Mouse (Mus musculus) intestine, postnatal 0 days (tissue): ENCODE measurements around the gene Tcaf1. TPM values are rescaled to one million over a fixed set of nuclear protein-coding genes. Genes with fewer than 3 reads are reported as not detected.

Experiments used
- ATAC-seq: fragments of 200-750 bp; cut with Nextera tagmentation; 2 replicates; pipeline ENCODE4 v1.8.0; 2017; ENCODE audit warnings: mild to moderate bottlenecking, moderate TSS enrichment, moderate library complexity
- H3K27ac ChIP-seq: fragments of 300-500 bp; sonication (generic); 2 replicates; pipeline ENCODE4 v1.5.1; 2014; ENCODE audit warnings: mild to moderate bottlenecking, low read depth, low read length, moderate library complexity
- H3K27me3 ChIP-seq: fragments of 300-500 bp; sonication (generic); replicated peaks from 2 replicates; pipeline ENCODE4 v1.6.1; 2014; ENCODE audit warnings: low read length, mixed read lengths; ENCODE audit not compliant: control insufficient read depth, insufficient read depth
- H3K36me3 ChIP-seq: fragments of 300-500 bp; sonication (generic); 2 replicates; pipeline ENCODE4 v1.6.1; 2014; ENCODE audit warnings: mild to moderate bottlenecking, moderate library complexity; ENCODE audit not compliant: control insufficient read depth, insufficient read depth
- H3K4me1 ChIP-seq: fragments of 300-500 bp; sonication (generic); replicated peaks from 2 replicates; pipeline ENCODE4 v1.6.1; 2014; ENCODE audit warnings: antibody characterized with exemption, low read length, mixed read lengths; ENCODE audit not compliant: control insufficient read depth, insufficient read depth
- H3K4me2 ChIP-seq: fragments of 300-500 bp; sonication (generic); replicated peaks from 2 replicates; pipeline ENCODE4 v1.6.1; 2014; ENCODE audit warnings: low read depth, mild to moderate bottlenecking, moderate library complexity
- H3K4me3 ChIP-seq: fragments of 300-500 bp; sonication (generic); 2 replicates; pipeline ENCODE4 v1.5.1; 2014; ENCODE audit warnings: low read depth, low read length
- H3K9ac ChIP-seq: fragments of 300-500 bp; sonication (generic); 2 replicates; pipeline ENCODE4 v1.6.1; 2014; ENCODE audit warnings: mild to moderate bottlenecking, low read depth, low read length
- H3K9me3 ChIP-seq: fragments of 300-500 bp; sonication (generic); 2 replicates; pipeline ENCODE4 v1.6.1; 2016; ENCODE audit warnings: mixed run types; ENCODE audit not compliant: control insufficient read depth
- CTCF ChIP-seq: sonication (generic); IDR thresholded peaks from 2 replicates; pipeline ENCODE4 v1.5.1; 2016; ENCODE audit warnings: low read depth, mild to moderate bottlenecking, control low read depth, antibody characterized with exemption, moderate library complexity
- WGBS: fragments of 180-500 bp; shearing (Covaris S2); extraction: QIAGEN DNeasy Blood & Tissue Kit; methylation state at CpG from one replicate; pipeline ENCODE4 v1.1.7; 2014; 5-methylcytosine and 5-hydroxymethylcytosine counted together
- polyA plus RNA-seq: library from polyadenylated mRNA; unstranded; fragments of >200 nt; fragmentation: Nextera tagmentation; extraction: Ambion mirVana; gene quantifications from 2 replicates; pipeline ENCODE4 v1.2.1, GENCODE M21; 2015

The Tcaf1 gene
- polyA plus RNA-seq, 1 experiment from 2014 or later = 19.9 TPM

GRCm38 (mm10) chr6:42676011-42676410, 33.9 kb downstream of the Tcaf1 start:
- 93% methylated on average over 3 of the region's 3 CpGs for WGBS
- Histone ChIP-seq H3K27me3 (no peaks in the 10 kb centered on the region), H3K9ac (no peak overlapping the region), H3K27ac (no peak overlapping the region), H3K36me3 (peaks cover 50% of the 10 kb centered on the region), H3K4me1 (no peaks in the 10 kb centered on the region), H3K4me3 (no peak overlapping the region), H3K4me2 (no peak overlapping the region), H3K9me3 (no peaks in the 10 kb centered on the region)
- no peak for ATAC-seq
- no peak for TF ChIP-seq CTCF

- ATAC-seq = peak; percentile 56; the same call in 1 of the 2 replicates
- Histone ChIP-seq H3K36me3 (peaks cover 35% of the 10 kb centered on the region), H3K9me3 (no peaks in the 10 kb centered on the region), H3K4me1 (no peaks in the 10 kb centered on the region), H3K27ac (no peak overlapping the region), H3K4me3 (no peak overlapping the region), H3K9ac (no peak overlapping the region), H3K4me2 (no peak overlapping the region), H3K27me3 (no peaks in the 10 kb centered on the region)
- WGBS = 28% methylated on average over 1 of the region's 1 CpGs
- no peak for TF ChIP-seq CTCF
Measured at GRCm38 (mm10) chr6:42671767-42672166, 38.1 kb downstream of the Tcaf1 start.

- H3K4me1 ChIP-seq = no peaks in the 10 kb centered on the region
- no peak for ATAC-seq
- WGBS = 89% methylated on average over 2 of the region's 2 CpGs
- H3K27me3 ChIP-seq = no peaks in the 10 kb centered on the region
- no peak overlapping the region for H3K4me2 ChIP-seq
- H3K4me3 ChIP-seq = no peak overlapping the region
- H3K9ac ChIP-seq = no peak overlapping the region
- peaks cover 8% of the 10 kb centered on the region for H3K36me3 ChIP-seq
- no peak for TF ChIP-seq CTCF
- no peaks in the 10 kb centered on the region for H3K9me3 ChIP-seq
- no peak overlapping the region for H3K27ac ChIP-seq
Measured at GRCm38 (mm10) chr6:42667722-42668121, 42.2 kb downstream of the Tcaf1 start.

- Histone ChIP-seq H3K36me3 (no peaks in the 10 kb centered on the region), H3K4me1 (no peaks in the 10 kb centered on the region), H3K27me3 (no peaks in the 10 kb centered on the region), H3K27ac (no peak overlapping the region), H3K4me2 (no peak overlapping the region), H3K9me3 (no peaks in the 10 kb centered on the region), H3K4me3 (no peak overlapping the region), H3K9ac (no peak overlapping the region)
- TF ChIP-seq CTCF = no peak
- no peak for ATAC-seq
- 64% methylated on average over 2 of the region's 2 CpGs for WGBS
Measured at GRCm38 (mm10) chr6:42661739-42662138, 48.1 kb downstream of the Tcaf1 start.

GRCm38 (mm10) chr6:42644912-42645549, 64.9 kb downstream of the Tcaf1 start, which contains the start of gene Tcaf2:
TSS of gene Tcaf2 (minus strand) at chr6:42645254.
- no peaks in the 10 kb centered on the region for H3K36me3 ChIP-seq
- no peak within 1 kb of the TSS; the same call in 1 of the 2 replicates for H3K27ac ChIP-seq
- TF ChIP-seq CTCF = peak; percentile 94
- H3K9me3 ChIP-seq = no peaks in the 10 kb centered on the region
- WGBS = under 1% methylated on average over 23 of the region's 23 CpGs
- ATAC-seq = peak; percentile 99
- no peaks in the 10 kb centered on the region for H3K27me3 ChIP-seq
- H3K4me2 ChIP-seq = peak within 1 kb of the TSS; percentile 79
- H3K9ac ChIP-seq = peak within 1 kb of the TSS; percentile 31; the same call in 1 of the 2 replicates
- H3K4me1 ChIP-seq = no peaks in the 10 kb centered on the region
- H3K4me3 ChIP-seq = peak within 1 kb of the TSS; percentile 62

GRCm38 (mm10) chr6:42634393-42634792, 75.5 kb downstream of the Tcaf1 start:
- no peaks in the 10 kb centered on the region for H3K9me3 ChIP-seq
- TF ChIP-seq CTCF = no peak
- no peaks in the 10 kb centered on the region for H3K27me3 ChIP-seq
- H3K4me1 ChIP-seq = no peaks in the 10 kb centered on the region
- H3K4me3 ChIP-seq = no peak overlapping the region
- WGBS = 89% methylated on average over 5 of the region's 5 CpGs
- no peak overlapping the region for H3K27ac ChIP-seq
- H3K4me2 ChIP-seq = no peak overlapping the region
- no peaks in the 10 kb centered on the region for H3K36me3 ChIP-seq
- no peak overlapping the region for H3K9ac ChIP-seq
- ATAC-seq = no peak
